Mouse (Mus musculus) urinary bladder, postnatal 36 days (tissue): ENCODE results near the gene Gm37240.
A peak's percentile ranks its signal among the peaks of the same experiment; 100 is the strongest.
"Not testable (repeated sequence)": the region's sequence is repeated elsewhere in the genome, so short reads cannot be mapped to it uniquely, and the experiment has no call there.

ENCODE experiments used
- DNase-seq, 2 experiments: peaks; one replicate each; pipeline ENCODE4 v3.0.0; 2022; ENCODE audit warnings: low spot score in 2 of 2, mixed read lengths in 1 of 2

The Gm37240 gene

GRCm38 (mm10) chr3:85887239-85887827 lies at the start of gene Gm37240, which contains the start of gene Glt28d2:
TSS of gene Gm37240 (minus strand) at chr3:85887518.
TSS of gene Glt28d2 (minus strand) at chr3:85887516.
- peak; percentile 83 to 88 for DNase-seq

- no peak for DNase-seq
Observed at GRCm38 (mm10) chr3:85933586-85933985, 46.3 kb upstream of the Gm37240 start.

GRCm38 (mm10) chr3:85931859-85932258 lies 44.5 kb upstream of the Gm37240 start:
- DNase-seq = peak in 1 of 2 experiments; percentile 12

- no peak for DNase-seq
Observed at GRCm38 (mm10) chr3:85930671-85931255, 43.4 kb upstream of the Gm37240 start.

- DNase-seq = no peak
Observed at GRCm38 (mm10) chr3:85929711-85930110, 42.4 kb upstream of the Gm37240 start.

GRCm38 (mm10) chr3:85928140-85928611 lies 40.9 kb upstream of the Gm37240 start:
- DNase-seq = no peak

GRCm38 (mm10) chr3:85927296-85927695 lies 40.0 kb upstream of the Gm37240 start:
- no peak for DNase-seq

- peak; percentile 75 to 78 for DNase-seq
Observed at GRCm38 (mm10) chr3:85923954-85924945, 36.9 kb upstream of the Gm37240 start.

GRCm38 (mm10) chr3:85923343-85923742 lies 36.0 kb upstream of the Gm37240 start:
- no peak for DNase-seq

GRCm38 (mm10) chr3:85922331-85922730 lies 35.0 kb upstream of the Gm37240 start:
- no peak for DNase-seq

- DNase-seq = not testable (repeated sequence)
Observed at GRCm38 (mm10) chr3:85920671-85921070, 33.4 kb upstream of the Gm37240 start.

GRCm38 (mm10) chr3:85917600-85917999 lies 30.3 kb upstream of the Gm37240 start:
- DNase-seq = peak in 1 of 2 experiments; percentile 14

- no peak for DNase-seq
Observed at GRCm38 (mm10) chr3:85914806-85915205, 27.5 kb upstream of the Gm37240 start.

- no peak for DNase-seq
Observed at GRCm38 (mm10) chr3:85907136-85907535, 19.8 kb upstream of the Gm37240 start.

- no peak for DNase-seq
Observed at GRCm38 (mm10) chr3:85904371-85904770, 17.1 kb upstream of the Gm37240 start.

- no peak for DNase-seq
Observed at GRCm38 (mm10) chr3:85895020-85895419, 7.7 kb upstream of the Gm37240 start.

GRCm38 (mm10) chr3:85891571-85891970 lies 4.3 kb upstream of the Gm37240 start:
- DNase-seq = no peak

- DNase-seq = peak; percentile 3 to 26
Observed at GRCm38 (mm10) chr3:85888221-85888671, 928 bp upstream of the Gm37240 start.

GRCm38 (mm10) chr3:85886636-85887238 lies 581 bp downstream of the Gm37240 start:
- peak; percentile 8 to 24 for DNase-seq

- DNase-seq = no peak
Observed at GRCm38 (mm10) chr3:85885906-85886305, 1.4 kb downstream of the Gm37240 start.

- peak; percentile 50 to 61 for DNase-seq
Observed at GRCm38 (mm10) chr3:85880687-85881086, 6.6 kb downstream of the Gm37240 start.

- no peak for DNase-seq
Observed at GRCm38 (mm10) chr3:85880068-85880467, 7.2 kb downstream of the Gm37240 start.
